Mouse (Mus musculus): ENCODE measurements around the gene Ccdc124. TPM values are rescaled to one million over a fixed set of nuclear protein-coding genes. Genes with fewer than 3 reads are reported as not detected.

Ccdc124 gene
- total RNA-seq (2023): 10 to 100 TPM; 40.9 to 42.3 TPM

DNA sequence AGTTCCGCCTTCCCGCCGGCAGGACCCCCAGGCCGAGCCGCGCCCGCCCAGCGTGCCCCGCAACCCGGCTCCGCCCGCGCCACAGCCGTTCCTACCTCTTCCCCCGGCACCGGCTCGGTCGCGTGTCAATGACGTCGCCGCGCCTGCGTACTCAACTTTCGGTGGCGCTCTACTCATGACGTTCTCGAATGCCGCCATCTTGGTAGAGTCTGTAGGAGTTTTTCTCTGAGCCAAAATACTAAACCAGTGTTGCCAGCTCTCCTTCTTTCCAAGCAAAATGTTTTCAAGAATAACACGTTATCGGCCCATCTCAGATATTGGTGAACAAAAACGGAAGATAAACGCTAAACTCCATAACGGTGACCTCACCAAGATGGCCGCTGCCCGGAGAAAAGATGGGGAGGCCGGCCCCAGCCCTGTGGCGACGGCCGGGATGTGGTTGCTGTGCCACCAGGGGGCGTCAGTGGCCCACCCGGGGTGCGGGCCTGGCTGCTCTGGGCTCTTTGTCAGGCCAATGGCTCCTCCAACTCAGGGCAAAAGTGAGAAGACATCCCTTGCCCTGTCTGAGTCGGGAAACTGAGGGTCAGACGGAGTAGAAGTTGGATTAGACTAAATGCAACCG lies at the start of gene Ccdc124:
Gene Ccdc124 (minus strand): TSS at position 572 of the 622 bp plus-strand sequence.

DNA sequence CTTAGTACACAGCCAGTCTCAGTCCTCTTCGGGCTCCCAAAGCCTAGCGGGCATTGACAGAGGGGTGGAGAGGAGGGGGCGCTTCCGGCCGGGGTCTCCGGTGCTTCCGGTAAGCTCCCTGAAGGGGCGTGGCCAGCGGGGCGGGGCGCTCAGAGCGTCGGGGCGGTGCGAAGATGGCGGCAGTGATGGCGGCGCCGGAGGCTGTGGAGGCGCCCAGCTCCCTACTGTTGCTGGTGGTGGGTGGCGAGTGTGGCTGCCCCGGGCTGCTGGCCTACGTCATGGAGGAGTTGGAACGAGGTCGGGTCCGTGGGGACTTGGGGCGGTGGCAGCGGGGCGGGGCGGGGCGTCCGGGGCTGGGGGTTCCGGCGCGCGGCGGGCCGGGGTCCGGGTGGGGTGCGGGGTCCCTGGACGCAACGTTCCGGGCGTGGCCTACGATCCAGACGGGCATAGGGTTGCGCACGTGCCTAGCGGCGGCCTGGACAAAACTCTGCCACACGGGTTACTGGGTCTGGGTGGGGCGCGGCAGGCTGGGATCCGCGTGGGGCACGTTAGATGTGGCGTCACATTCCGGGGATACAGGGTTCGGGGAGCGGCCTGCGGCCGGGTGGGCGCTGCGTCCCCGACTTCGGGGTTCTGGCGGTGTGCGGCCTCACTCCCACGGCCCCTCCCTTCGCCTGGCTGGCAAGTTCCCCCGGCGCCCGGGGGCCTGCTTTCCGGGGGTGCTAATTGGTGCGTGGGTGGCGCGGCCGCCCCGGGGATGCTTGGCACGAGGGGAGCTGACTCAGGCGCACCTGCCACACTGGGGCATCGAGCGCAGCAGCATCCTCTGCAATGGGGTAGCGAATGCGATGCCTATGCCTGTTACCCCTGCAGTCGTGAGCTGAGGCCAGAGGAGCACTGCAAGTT lies 32.3 kb upstream of the Ccdc124 start, which contains the start of gene Map1s:
Gene Map1s (plus strand): TSS at position 102 of the 906 bp plus-strand sequence.

DNA sequence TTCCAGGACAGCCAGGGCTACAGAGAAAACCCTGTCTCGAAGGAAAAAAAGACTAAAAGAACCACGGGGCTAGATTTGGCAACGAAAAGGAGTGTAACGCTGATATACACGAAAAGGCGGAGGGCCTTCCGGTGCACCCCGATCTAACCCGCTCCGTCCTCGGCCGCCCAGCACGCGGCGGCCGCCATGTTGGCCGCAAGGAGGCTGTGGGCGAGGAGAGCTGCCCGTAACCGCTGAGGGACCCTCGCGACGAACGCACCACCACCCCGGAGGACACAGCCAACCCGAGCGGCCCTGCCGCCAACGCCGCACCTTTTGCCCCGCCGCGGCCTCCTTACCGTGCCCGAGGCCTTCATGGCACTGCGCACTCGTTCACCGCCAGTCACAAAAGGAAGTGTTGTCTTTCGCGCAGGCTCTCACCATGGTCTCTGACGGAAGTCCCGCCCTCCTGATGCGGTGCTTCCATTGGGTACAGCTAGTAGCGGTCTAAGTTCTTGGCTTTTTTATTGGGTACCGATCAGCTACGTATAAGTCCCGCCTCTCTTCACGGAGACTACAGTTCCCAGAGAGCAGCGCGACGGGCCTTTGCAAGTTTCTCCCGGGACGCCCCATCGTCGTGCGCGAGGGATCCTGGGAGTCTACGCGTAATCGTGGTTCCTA lies 23.4 kb upstream of the Ccdc124 start, which contains the start of gene Rpl18a:
Gene Rpl18a (minus strand): TSS at position 392 of the 660 bp plus-strand sequence.

DNA sequence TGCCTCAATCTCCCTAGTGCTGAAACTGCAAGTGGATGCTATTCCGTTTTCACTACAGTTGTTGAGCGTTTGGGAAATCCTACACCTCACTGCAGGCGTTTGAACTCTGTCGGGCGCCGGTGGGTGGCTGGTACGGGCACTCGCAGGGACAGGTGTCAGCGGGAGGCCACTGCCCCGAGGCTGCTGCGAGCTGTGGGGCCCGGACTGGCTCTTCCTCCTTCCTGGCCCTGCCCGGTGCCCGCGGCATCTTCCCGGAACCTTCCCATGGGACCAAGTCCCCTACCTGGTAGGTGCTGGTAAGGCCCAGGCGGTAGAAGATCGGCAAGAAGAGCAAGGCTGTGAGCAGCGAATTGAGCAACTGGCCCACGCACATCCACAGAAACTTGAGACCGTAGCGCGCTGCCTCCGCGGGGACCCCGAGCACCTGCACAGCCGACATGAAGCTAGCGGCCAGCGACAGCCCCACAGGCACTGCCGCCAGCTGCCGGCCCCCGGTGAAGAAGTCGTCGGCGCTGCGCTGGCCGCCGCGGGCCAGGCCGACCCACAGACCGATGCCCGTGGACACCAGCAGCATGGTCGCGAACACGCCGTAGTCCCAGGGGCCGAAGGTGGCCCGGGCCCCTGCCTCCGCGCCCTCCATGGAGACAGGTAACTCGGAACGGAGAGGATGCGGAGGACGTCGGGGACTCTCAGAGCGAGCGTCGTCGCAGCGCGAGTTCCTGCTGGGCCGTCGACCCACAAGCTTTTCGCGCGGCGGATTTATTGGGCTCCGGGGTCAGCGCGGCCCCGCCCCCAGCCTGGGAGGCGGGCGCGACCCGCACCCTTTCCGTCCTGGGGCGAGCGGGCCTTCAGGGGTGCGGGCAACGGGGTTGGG lies 18.5 kb upstream of the Ccdc124 start, which contains the start of gene Slc5a5:
Gene Slc5a5 (minus strand): TSS at position 736 of the 874 bp plus-strand sequence.

DNA sequence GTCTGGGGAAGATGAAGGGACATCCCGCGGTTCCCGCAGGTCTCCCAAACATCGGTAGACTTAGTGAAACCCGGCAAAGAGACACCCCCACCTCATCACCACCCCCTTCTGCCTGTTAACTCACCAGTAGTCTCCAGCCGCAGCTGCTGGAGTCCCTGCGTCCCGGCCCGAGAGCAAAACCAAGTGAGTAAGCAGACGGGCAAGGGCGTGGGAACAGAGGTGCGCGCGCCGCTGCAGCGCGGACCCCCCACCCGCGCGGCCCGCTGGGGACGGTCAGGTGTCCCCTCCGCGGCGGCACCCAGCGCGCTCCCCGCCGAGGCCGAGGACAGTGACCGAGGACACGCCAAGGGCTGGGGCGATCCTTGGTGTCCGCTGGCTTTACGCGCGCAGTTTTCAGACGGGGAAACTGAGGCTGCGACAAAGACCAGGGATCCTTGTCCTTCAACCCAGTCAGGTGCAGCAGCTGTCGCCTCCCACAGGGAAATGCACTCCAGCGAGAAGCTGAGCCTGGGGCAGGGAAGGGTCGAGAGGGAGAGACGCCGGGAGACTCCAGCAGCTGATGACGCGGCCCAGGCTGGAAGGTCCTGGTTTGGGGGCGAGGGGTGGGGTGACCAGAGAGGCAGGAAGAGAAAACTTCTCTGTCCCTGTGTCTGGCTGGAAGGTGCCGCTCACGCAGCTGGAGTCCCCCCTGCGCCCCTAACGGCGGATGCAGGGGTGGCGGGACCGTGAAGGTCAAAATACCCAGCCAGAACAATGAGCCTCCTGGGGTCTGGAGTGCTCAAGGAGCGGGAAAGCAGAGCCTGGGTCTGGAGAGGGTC lies 10.7 kb downstream of the Ccdc124 start, which contains the start of gene Kcnn1:
Gene Kcnn1 (minus strand): TSS at position 435 of the 818 bp plus-strand sequence.

DNA sequence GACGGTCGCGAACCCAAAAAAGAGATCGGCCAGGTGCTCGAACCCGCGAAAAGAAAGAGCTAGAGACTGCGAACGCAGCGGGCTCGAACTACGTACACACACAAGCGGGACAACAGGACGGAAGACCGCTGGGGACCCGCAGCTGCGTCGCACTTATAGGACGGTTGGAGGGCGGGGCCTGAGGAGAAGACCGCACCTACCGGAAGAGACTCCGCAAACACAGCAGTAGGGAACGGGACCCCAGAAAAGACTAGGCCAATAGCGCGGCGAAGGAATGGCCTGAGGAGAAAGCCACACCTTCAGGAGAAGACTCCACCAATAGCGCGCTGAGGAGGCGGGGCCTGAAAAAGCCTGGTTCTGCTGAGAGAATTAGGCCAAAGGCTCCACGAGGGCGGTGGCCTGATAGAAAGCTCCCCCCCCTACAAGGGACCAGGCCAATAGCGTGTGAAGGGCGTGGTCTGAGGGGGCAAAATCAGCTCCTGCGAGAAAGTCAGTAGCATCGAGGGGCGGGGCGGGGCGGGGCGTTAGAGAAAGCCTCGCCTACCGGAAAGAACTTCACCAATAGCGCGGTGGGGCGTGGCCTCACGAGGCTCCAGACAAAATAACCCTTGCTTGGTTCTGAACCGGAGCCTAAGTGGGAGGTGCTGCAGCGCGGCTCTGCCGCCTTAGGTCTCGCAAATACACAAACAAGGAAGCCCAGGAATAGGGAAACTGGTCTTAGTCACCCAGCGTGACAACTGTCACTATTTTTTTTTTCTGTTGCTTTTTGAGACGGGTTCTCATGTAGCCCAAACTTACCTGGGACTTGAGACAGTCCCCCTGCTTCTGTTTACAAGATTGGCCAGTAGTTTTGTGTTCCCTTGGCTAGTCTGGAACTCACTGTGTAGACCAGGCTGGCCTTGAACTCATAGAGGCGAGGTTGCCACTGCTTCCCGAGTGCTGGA lies 34.1 kb downstream of the Ccdc124 start, which contains the start of gene Arrdc2:
Gene Arrdc2 (minus strand): TSS at position 313 of the 944 bp plus-strand sequence.

Other genes with a start within 250 kb of the Ccdc124 start
- gene Gdf15, start 241.5 kb downstream of the Ccdc124 start, total RNA-seq (2023): not detected
- 10 to 100 TPM; 14.3 to 16.2 TPM for gene Pgpep1, start 213.5 kb downstream of the Ccdc124 start, total RNA-seq (2023)
- 100 to 1,000 TPM; 114 to 117 TPM for gene Lsm4, start 200.7 kb downstream of the Ccdc124 start, total RNA-seq (2023)
- 1,000 to 10,000 TPM; 1,149 to 1,767 TPM for gene Jund, start 175.0 kb downstream of the Ccdc124 start, total RNA-seq (2023)
- gene Iqcn, start 170.5 kb downstream of the Ccdc124 start, total RNA-seq (2023): 10 to 100 TPM; 19.0 to 55.4 TPM
- not detected for gene Gm3336, start 155.4 kb downstream of the Ccdc124 start, total RNA-seq (2023)
- 1 to 10 TPM; 3.8 to 4.3 TPM for gene Pde4c, start 150.2 kb downstream of the Ccdc124 start, total RNA-seq (2023)
- 10 to 100 TPM; 11.7 to 14.5 TPM for gene Rab3a, start 119.3 kb downstream of the Ccdc124 start, total RNA-seq (2023)
- gene Mpv17l2, start 113.0 kb downstream of the Ccdc124 start, total RNA-seq (2023): 10 to 100 TPM; 24.5 to 25.5 TPM
- 10 to 100 TPM; 26.3 to 27.3 TPM for gene Pik3r2, start 97.2 kb downstream of the Ccdc124 start, total RNA-seq (2023)
- gene Mast3, start 68.9 kb downstream of the Ccdc124 start, total RNA-seq (2023): 100 to 1,000 TPM; 196 to 209 TPM
- under 1 TPM in 1 of 2 experiments, not detected in 1; 0.55 TPM for gene Il12rb1, start 65.5 kb downstream of the Ccdc124 start, total RNA-seq (2023)
- gene Arrdc2, start 34.2 kb downstream of the Ccdc124 start, total RNA-seq (2023): 10 to 100 TPM; 22.2 to 25.6 TPM
- not detected for gene Kcnn1, start 10.7 kb downstream of the Ccdc124 start, total RNA-seq (2023)
- not detected for gene Slc5a5, start 18.8 kb upstream of the Ccdc124 start, total RNA-seq (2023)
- 1,000 to 10,000 TPM; 3,871 to 4,029 TPM for gene Rpl18a, start 23.5 kb upstream of the Ccdc124 start, total RNA-seq (2023)
- gene Map1s, start 32.0 kb upstream of the Ccdc124 start, total RNA-seq (2023): 10 to 100 TPM; 64.6 to 71.3 TPM